Mouse (Mus musculus): ENCODE measurements around the gene Mapk11.

Gene Mapk11

GRCm38 (mm10) chr15:89173024-89173905 lies 23.8 kb upstream of the Mapk11 start:
- peak; percentile 53 to 58 for DNase-seq

GRCm38 (mm10) chr15:89172276-89172935 lies 23.0 kb upstream of the Mapk11 start:
- peak in 1 of 2 experiments; percentile 25 for DNase-seq

GRCm38 (mm10) chr15:89171526-89172051 lies 22.2 kb upstream of the Mapk11 start:
- DNase-seq = no peak

DNA sequence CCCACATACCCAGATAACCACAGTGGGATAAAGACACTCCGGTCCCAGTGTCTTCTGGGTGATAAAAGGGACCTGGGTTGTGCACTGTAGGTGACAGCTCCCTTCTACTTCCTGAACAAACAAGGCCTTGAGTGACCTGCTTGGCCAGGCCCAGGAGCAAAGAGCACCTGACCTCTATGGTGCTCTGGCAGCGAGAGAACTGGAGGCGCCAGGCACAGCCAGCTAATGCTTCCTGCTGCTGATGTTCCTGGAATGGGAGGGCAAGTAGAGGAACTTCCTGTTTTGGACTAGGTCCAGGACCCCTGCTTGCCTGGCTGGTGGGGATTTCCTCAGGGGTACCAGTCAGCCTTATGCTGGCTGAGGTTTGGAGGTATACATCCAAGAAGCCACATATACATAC lies 20.7 kb upstream of the Mapk11 start:
- no peak for DNase-seq

GRCm38 (mm10) chr15:89169431-89169830 lies 20.0 kb upstream of the Mapk11 start:
- no peak for DNase-seq

- DNase-seq = no peak
Observed at GRCm38 (mm10) chr15:89168922-89169321, 19.5 kb upstream of the Mapk11 start.

GRCm38 (mm10) chr15:89165478-89165877 lies 16.1 kb upstream of the Mapk11 start:
- DNase-seq = no peak

DNA sequence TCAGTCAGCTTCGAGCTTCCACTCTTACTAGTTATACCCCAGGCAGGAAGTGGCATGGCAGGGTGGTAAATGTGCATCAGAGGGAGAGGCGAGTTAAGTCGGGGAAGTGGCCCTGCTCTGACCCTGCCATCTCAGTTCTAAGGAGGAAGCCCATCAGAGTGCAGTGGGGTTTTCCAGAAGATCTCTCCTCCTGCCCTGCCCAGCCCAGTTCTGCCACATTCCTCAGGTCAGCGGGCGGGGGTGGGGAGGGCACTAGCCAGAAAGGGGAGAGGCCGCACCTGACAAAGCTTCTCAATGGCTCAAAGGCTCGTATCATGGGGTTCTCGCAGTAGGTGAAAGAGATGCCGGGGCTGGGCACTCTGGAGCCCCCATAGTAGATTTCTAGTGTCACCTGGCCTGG lies 12.0 kb upstream of the Mapk11 start:
- no peak for DNase-seq

GRCm38 (mm10) chr15:89158516-89158915 lies 9.1 kb upstream of the Mapk11 start:
- no peak for DNase-seq

DNA sequence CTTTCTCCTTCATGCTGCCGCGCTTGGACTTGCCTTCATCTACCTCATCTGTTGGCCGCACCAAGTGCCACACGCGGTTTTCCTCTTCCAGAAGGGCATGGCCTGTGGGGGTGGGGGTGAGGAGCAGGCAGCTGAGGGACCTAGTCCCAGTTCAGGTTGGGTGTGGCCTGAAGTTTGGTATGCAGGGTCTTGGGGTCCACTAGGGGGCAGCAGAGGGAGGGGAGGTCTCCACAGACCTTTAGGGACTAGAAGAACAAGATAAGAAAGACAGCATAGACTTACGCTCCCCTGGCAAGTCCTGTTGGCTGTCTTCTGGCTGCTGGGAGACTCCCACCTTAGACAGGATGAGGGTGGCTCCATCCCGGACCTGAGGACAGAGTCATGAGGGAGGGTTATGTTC lies 8.5 kb upstream of the Mapk11 start:
- peak; percentile 88 to 91 for DNase-seq

DNA sequence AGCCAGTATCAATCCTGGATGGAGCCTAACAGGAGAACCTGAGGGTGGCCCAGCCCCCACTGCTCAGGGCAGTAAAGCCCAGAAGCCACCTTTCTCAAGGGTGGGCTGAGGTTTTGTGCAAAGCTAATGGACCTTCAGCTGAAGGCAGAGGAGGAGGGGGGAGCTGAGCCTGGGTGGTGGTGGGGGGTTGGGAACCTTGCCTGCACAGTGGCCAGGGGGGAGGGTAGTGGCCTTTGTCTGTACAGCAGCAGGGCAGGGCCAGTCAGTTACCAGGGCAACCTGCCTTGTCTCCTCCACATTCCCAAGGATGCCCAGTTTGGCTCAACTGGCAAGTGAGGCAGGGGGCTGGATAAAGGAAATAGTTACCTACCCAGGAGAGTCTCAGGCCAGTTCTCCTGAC lies 2.9 kb upstream of the Mapk11 start:
- no peak for DNase-seq

DNA sequence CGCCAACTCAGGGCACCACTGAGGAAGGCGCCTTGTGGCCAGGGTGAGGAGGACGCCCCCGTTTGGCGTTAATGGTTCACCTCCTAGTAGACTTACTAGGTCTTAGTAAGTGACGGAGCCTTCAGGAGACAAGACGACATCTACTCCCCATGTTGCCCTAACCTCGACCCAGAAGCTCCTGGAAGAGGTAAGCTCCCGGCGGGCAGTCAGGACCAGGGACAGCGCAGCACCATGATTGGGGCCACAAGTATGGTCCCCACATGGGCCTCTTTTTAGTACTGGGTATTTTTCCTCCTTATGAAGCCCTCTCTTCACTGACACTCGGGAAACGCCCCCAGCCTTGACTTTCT lies 588 bp upstream of the Mapk11 start:
- peak in 1 of 2 experiments; percentile 71 for DNase-seq

GRCm38 (mm10) chr15:89148496-89149270 lies 745 bp downstream of the Mapk11 start:
- no peak for DNase-seq

GRCm38 (mm10) chr15:89147895-89148294 lies 1.5 kb downstream of the Mapk11 start:
- DNase-seq = peak in 1 of 2 experiments; percentile 24

- no peak for DNase-seq
Observed at GRCm38 (mm10) chr15:89147456-89147855, 2.0 kb downstream of the Mapk11 start.

- DNase-seq = peak; percentile 85 to 89
Observed at GRCm38 (mm10) chr15:89147024-89147423, 2.4 kb downstream of the Mapk11 start.

- peak; percentile 80 to 81 for DNase-seq
Observed at GRCm38 (mm10) chr15:89146537-89146936, 2.9 kb downstream of the Mapk11 start.

GRCm38 (mm10) chr15:89145813-89146350 lies 3.5 kb downstream of the Mapk11 start:
- no peak for DNase-seq

GRCm38 (mm10) chr15:89144965-89145364 lies 4.5 kb downstream of the Mapk11 start:
- DNase-seq = no peak

DNA sequence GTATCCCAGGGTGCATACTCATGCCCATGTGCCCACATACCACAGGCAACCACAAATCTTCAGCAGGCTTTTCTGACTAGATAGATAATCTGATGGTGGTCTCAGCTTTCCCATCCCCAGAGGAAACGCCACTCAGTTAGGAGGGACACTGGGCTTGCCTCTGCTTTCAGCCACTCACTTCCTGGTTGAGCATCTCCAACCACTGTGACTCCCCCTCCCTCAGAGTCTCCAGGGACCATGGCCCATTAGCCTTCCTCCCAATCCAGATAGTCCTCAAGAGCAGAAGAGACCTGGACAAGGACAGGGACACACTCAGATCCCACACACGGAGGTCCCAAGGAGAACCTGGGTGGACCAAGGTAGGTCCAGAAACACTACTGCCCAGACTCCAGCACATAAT lies 6.3 kb downstream of the Mapk11 start:
- no peak for DNase-seq

DNA sequence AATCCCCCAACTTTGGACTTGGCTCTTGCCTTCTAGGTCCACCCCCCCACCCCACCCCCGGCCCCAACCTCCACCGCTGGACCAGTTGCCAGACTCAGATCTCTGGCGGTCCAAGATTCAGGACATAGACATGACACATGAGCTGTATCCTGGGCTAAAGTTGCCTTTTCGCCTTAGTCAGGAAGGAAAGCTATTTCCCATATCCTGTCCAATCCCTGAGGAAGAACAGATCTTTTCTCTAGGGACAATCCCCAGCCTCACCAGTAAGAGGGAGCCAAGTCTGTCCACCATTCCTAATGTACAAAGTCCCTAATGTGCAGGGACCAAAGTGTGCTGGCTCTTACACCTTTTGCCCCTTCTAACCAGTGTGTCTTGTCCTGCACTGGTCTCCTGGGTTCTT lies 7.5 kb downstream of the Mapk11 start:
- no peak for DNase-seq

DNA sequence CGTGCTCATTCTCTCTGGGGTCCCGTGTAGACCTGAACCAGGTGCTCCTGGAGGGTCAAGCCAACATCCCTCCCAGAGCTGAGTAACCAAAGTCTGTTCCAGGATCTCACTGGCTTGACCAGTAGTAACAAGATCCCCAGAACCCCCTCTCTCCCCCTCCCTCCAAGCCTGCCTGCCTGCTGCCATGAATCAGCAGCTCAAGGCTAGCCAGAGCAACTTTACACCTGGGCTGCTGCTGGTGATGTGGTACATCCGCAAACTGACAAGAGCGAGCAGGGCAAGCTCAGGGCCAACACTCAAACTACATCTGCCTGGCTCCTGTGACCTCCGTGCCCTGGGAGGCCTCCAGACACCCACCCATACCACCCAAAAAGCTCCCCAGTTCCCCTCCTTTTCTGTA lies 8.0 kb downstream of the Mapk11 start:
- DNase-seq = no peak

GRCm38 (mm10) chr15:89140659-89141252 lies 8.7 kb downstream of the Mapk11 start, which contains the start of gene Mapk12:
Gene Mapk12, minus strand, starts transcription at chr15:89140703.
- DNase-seq = no peak
